Mouse (Mus musculus) inflammation-experienced regulatory T-cells (primary cell): ENCODE measurements around the gene Arl6ip1. TPM values are rescaled to one million over a fixed set of nuclear protein-coding genes. Genes with fewer than 3 reads are reported as not detected.

Experiments
- polyA plus RNA-seq, 2 experiments: library from polyadenylated mRNA; unstranded; fragments of 100-300 nt; shearing (Covaris generic); gene quantifications; one replicate each; pipeline ENCODE4 v1.2.1; 2017

Arl6ip1 gene
- 100 to 1,000 TPM; 428 to 548 TPM for polyA plus RNA-seq

GRCm38 (mm10) chr7:118129430-118130041 lies at the start of gene Arl6ip1:
Arl6ip1 (minus strand) TSS chr7:118129662.

GRCm38 (mm10) chr7:118115877-118116568 lies 13.4 kb downstream of the Arl6ip1 start, which contains the start of gene Rps15a:
Rps15a (minus strand) TSS chr7:118116188.

Other genes with a start within 250 kb of the Arl6ip1 start
- gene Rps15a, start 13.5 kb downstream of the Arl6ip1 start, polyA plus RNA-seq = 100 to 1,000 TPM; 587 to 736 TPM
- gene Smg1, start 114.0 kb upstream of the Arl6ip1 start, polyA plus RNA-seq = 10 to 100 TPM; 31.1 to 42.6 TPM